Mouse (Mus musculus) MEL (cell line): Measurements from ENCODE around the gene Magt1. TPM values are rescaled to one million over a fixed set of nuclear protein-coding genes. Genes with fewer than 3 reads are reported as not detected.

Experiments used
- DNase-seq: peaks from one replicate; pipeline ENCODE4 v3.0.0; 2011; ENCODE audit warnings: low read depth, low spot score
- H3K27ac ChIP-seq: 2 replicates; pipeline ENCODE4 v1.5.1; 2012; ENCODE audit warnings: low read depth, mild to moderate bottlenecking, control low read depth, low read length, moderate library complexity; ENCODE audit not compliant: control insufficient read depth
- H3K27me3 ChIP-seq, 2 experiments: fragments of 150-350 bp in 1 of 2; sonication (generic) in 1 of 2; 2 replicates each; pipeline ENCODE4 v1.6.1; 2012; ENCODE audit warnings: low read length in 2 of 2, mild to moderate bottlenecking in 2 of 2, improper control_type of control experiment in 1 of 2, moderate library complexity in 1 of 2; ENCODE audit not compliant: insufficient read depth in 2 of 2, control insufficient read depth in 1 of 2
- H3K36me3 ChIP-seq, 2 experiments: 2 replicates each; pipeline ENCODE4 v1.6.1; 2012 to 2014; ENCODE audit warnings: low read length in 2 of 2, improper control_type of control experiment in 1 of 2, inconsistent platforms in 1 of 2, mild to moderate bottlenecking in 1 of 2; ENCODE audit not compliant: insufficient read depth in 2 of 2, control insufficient read depth in 1 of 2
- H3K4me1 ChIP-seq, 2 experiments: fragments of 150-350 bp in 1 of 2; sonication (generic) in 1 of 2; 2 replicates each; pipeline ENCODE4 v1.6.1; 2012; ENCODE audit warnings: low read length in 2 of 2, improper control_type of control experiment in 1 of 2, mild to moderate bottlenecking in 1 of 2; ENCODE audit not compliant: insufficient read depth in 2 of 2, control insufficient read depth in 1 of 2
- H3K4me3 ChIP-seq, 2 experiments: fragments of 150-350 bp in 1 of 2; sonication (generic) in 1 of 2; 2 replicates each; pipeline ENCODE4 v1.5.1; 2012; ENCODE audit warnings: low read depth in 2 of 2, low read length in 2 of 2, mild to moderate bottlenecking in 2 of 2, moderate library complexity in 2 of 2, control low read depth in 1 of 2, improper control_type of control experiment in 1 of 2; ENCODE audit not compliant: control insufficient read depth in 1 of 2, insufficient read depth in 1 of 2
- H3K79me2 ChIP-seq: 2 replicates; pipeline ENCODE4 v1.6.1; 2012; ENCODE audit warnings: mild to moderate bottlenecking, low read length, moderate library complexity; ENCODE audit not compliant: control insufficient read depth, poor library complexity, insufficient read depth
- H3K9ac ChIP-seq: 2 replicates; pipeline ENCODE4 v1.6.1; 2012; ENCODE audit warnings: low read depth, mild to moderate bottlenecking, control low read depth, low read length, moderate library complexity; ENCODE audit not compliant: control insufficient read depth, poor library complexity, severe bottlenecking
- H3K9me3 ChIP-seq: fragments of 150-350 bp; sonication (generic); replicated peaks from 2 replicates; pipeline ENCODE4 v1.6.1; 2012; ENCODE audit warnings: mild to moderate bottlenecking, low read length, improper control_type of control experiment, moderate library complexity; ENCODE audit not compliant: insufficient read depth
- CHD2 ChIP-seq: IDR thresholded peaks from 2 replicates; pipeline ENCODE4 v1.6.1; 2011; ENCODE audit warnings: low read length, improper control_type of control experiment
- GABPA ChIP-seq: IDR thresholded peaks from 2 replicates; pipeline ENCODE4 v1.6.1; 2012; ENCODE audit warnings: low read depth, mild to moderate bottlenecking, inconsistent platforms, low read length, improper control_type of control experiment, moderate library complexity
- GATA1 ChIP-seq: IDR thresholded peaks from 2 replicates; pipeline ENCODE4 v1.6.1; 2011; ENCODE audit warnings: low read depth, low read length, improper control_type of control experiment
- KAT2A ChIP-seq: conservative IDR thresholded peaks from 2 replicates; pipeline ENCODE4 v1.6.1; 2012; ENCODE audit warnings: low read depth, low read length, improper control_type of control experiment, inconsistent platforms
- MAFK ChIP-seq: IDR thresholded peaks from 2 replicates; pipeline ENCODE4 v1.6.1; 2011; ENCODE audit warnings: low read depth, mild to moderate bottlenecking, low read length, improper control_type of control experiment, borderline replicate concordance
- MAX ChIP-seq: IDR thresholded peaks from 2 replicates; pipeline ENCODE4 v1.6.1; 2011; ENCODE audit warnings: low read length, improper control_type of control experiment
- MAZ ChIP-seq: IDR thresholded peaks from 2 replicates; pipeline ENCODE4 v1.6.1; 2012; ENCODE audit warnings: low read depth, mild to moderate bottlenecking, inconsistent platforms, low read length, improper control_type of control experiment
- MXI1 ChIP-seq: IDR thresholded peaks from 2 replicates; pipeline ENCODE4 v1.6.1; 2011; ENCODE audit warnings: mild to moderate bottlenecking, low read depth, low read length, improper control_type of control experiment
- MYB ChIP-seq: IDR thresholded peaks from 2 replicates; pipeline ENCODE4 v1.6.1; 2011; ENCODE audit warnings: mild to moderate bottlenecking, low read depth, low read length, improper control_type of control experiment
- MYC ChIP-seq: IDR thresholded peaks from 2 replicates; pipeline ENCODE4 v1.6.1; 2011; ENCODE audit warnings: low read depth, mild to moderate bottlenecking, low read length, improper control_type of control experiment, moderate library complexity
- POLR2AphosphoS2 ChIP-seq: IDR thresholded peaks from 2 replicates; pipeline ENCODE4 v1.6.1; 2011; ENCODE audit warnings: low read length, improper control_type of control experiment
- POLR2AphosphoS5 ChIP-seq: IDR thresholded peaks from 2 replicates; pipeline ENCODE4 v1.6.1; 2012; ENCODE audit warnings: low read depth, borderline replicate concordance, mild to moderate bottlenecking, inconsistent platforms, low read length, moderate library complexity, mixed read lengths
- RCOR1 ChIP-seq: IDR thresholded peaks from 2 replicates; pipeline ENCODE4 v1.6.1; 2012; ENCODE audit warnings: low read depth, mild to moderate bottlenecking, inconsistent platforms, low read length, improper control_type of control experiment
- SIN3A ChIP-seq: IDR thresholded peaks from 2 replicates; pipeline ENCODE4 v1.6.1; 2012; ENCODE audit warnings: low read length, improper control_type of control experiment, inconsistent platforms
- TBP ChIP-seq: IDR thresholded peaks from 2 replicates; pipeline ENCODE4 v1.8.0; 2011; ENCODE audit warnings: low read depth, low read length, improper control_type of control experiment
- USF1 ChIP-seq: IDR thresholded peaks from 2 replicates; pipeline ENCODE4 v1.6.1; 2014; ENCODE audit warnings: low read depth, mild to moderate bottlenecking, inconsistent platforms, low read length, improper control_type of control experiment, moderate library complexity
- ZC3H11A ChIP-seq: IDR thresholded peaks from 2 replicates; pipeline ENCODE4 v1.6.1; 2012; ENCODE audit warnings: low read depth, mild to moderate bottlenecking, inconsistent platforms, low read length, improper control_type of control experiment
- ZMIZ1 ChIP-seq: IDR thresholded peaks from 2 replicates; pipeline ENCODE4 v1.6.1; 2012; ENCODE audit warnings: low read depth, mild to moderate bottlenecking, inconsistent platforms, low read length, improper control_type of control experiment, moderate library complexity
- ZNF384 ChIP-seq: IDR thresholded peaks from 2 replicates; pipeline ENCODE4 v1.6.1; 2012; ENCODE audit warnings: low read depth, mild to moderate bottlenecking, inconsistent platforms, low read length, improper control_type of control experiment
- polyA plus RNA-seq, 2 experiments: library from polyadenylated mRNA; stranded (reverse) in 1 of 2; unstranded in 1 of 2; fragments of >175 nt in 1 of 2; fragments of >200 nt in 1 of 2; gene quantifications; 2 replicates each; pipeline versions ENCODE4 v1.2.1 to v1.2.4; 2012; ENCODE audit warnings: low replicate concordance in 2 of 2, low read depth in 1 of 2; ENCODE audit not compliant: insufficient read length in 2 of 2, insufficient read depth in 1 of 2, missing spikeins in 1 of 2
- total RNA-seq: library from RNA; depleted of rRNA; stranded (reverse); fragments of 300-350 nt; gene quantifications from 2 replicates; pipeline ENCODE4 v1.2.3, GENCODE M21; 2012

Magt1 gene
- total and polyA plus RNA-seq, 3 experiments = 34.3 to 36.2 TPM; not detected in 1

DNA sequence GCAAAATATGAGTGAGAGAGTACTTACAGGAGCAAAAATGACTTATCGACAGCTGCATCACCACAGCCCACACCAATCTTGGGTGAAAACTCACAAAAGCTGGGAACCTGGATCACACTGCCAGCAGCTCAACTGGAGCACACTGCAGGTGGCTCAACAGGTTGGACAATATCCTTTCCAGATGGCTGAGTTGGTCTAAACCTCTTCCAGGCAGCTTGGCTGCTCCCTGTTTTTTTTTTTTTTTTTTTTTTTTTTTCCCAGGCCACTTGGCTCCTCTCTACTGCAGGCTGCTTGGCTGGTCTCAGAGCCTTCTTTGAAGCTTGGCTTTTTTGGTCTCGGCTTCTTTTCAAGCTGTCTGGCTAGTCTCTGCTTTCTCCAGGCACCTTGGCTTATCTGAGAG lies 57.7 kb downstream of the Magt1 start:
- TF ChIP-seq GABPA = no peak
- TF ChIP-seq KAT2A = no peak
- no peak for TF ChIP-seq RCOR1
- TF ChIP-seq POLR2AphosphoS5 = no peak
- no peak for TF ChIP-seq GATA1
- TF ChIP-seq MAX = no peak
- TF ChIP-seq ZMIZ1 = no peak
- no peak for TF ChIP-seq TBP
- TF ChIP-seq CHD2 = no peak
- no peak for TF ChIP-seq POLR2AphosphoS2
- TF ChIP-seq MAZ = no peak
- TF ChIP-seq ZC3H11A = no peak
- Histone ChIP-seq H3K4me1 (no peaks in the 10 kb centered on the region), H3K27me3 (no peaks in the 10 kb centered on the region), H3K27ac (no peak overlapping the region), H3K36me3 (no peaks in the 10 kb centered on the region), H3K4me3 (no peak overlapping the region), H3K79me2 (no peaks in the 10 kb centered on the region), H3K9ac (no peak overlapping the region), H3K9me3 (no peaks in the 10 kb centered on the region)
- DNase-seq = no peak

DNA sequence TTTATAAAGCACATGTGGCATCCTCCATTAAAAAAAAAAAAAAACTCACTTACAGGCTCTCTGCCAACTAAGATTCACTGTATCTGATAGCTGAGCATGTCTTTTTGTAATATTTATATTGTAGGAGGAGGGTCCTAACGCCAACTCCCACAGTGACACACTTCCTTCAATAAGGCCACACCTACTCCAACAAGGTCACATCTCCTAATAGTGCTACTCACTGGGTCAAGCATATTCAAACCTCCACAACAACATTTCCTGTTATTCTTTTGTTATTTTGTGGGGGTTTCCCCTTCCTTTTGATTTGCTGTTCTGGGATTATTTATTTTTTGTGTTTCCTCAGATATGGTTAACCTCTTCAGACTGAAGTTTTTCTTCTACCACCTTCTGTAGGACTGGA lies 65.3 kb downstream of the Magt1 start:
- Histone ChIP-seq H3K4me1 (no peaks in the 10 kb centered on the region; a peak in 1 of 4 replicates), H3K27me3 (no peaks in the 10 kb centered on the region), H3K9me3 (no peaks in the 10 kb centered on the region), H3K9ac (no peak overlapping the region), H3K27ac (no peak overlapping the region), H3K36me3 (peaks cover 0 to 2% of the 10 kb centered on the region in 2 experiments; a peak in 1 of 4 replicates), H3K4me3 (no peak overlapping the region), H3K79me2 (no peaks in the 10 kb centered on the region)
- TF ChIP-seq TBP (no peak), MXI1 (no peak), MYC (peak; percentile 45; the same call in 1 of the 2 replicates), SIN3A (0 out of 2 replicates have a peak, but pooled peaks have one; percentile 22), ZNF384 (peak; percentile 85), MYB (no peak), MAFK (no peak), USF1 (no peak)
- peak; percentile 46 for DNase-seq
